Mouse (Mus musculus) MEL (cell line): ENCODE results near the gene St6galnac3. TPM values are rescaled to one million over a fixed set of nuclear protein-coding genes. Genes with fewer than 3 reads are reported as not detected.

Experiments
- DNase-seq: peaks from one replicate; pipeline ENCODE4 v3.0.0; 2011; ENCODE audit warnings: low read depth, low spot score
- H3K27ac ChIP-seq: 2 replicates; pipeline ENCODE4 v1.5.1; 2012; ENCODE audit warnings: low read depth, mild to moderate bottlenecking, control low read depth, low read length, moderate library complexity; ENCODE audit not compliant: control insufficient read depth
- H3K27me3 ChIP-seq, 2 experiments: fragments of 150-350 bp in 1 of 2; sonication (generic) in 1 of 2; 2 replicates each; pipeline ENCODE4 v1.6.1; 2012; ENCODE audit warnings: low read length in 2 of 2, mild to moderate bottlenecking in 2 of 2, improper control_type of control experiment in 1 of 2, moderate library complexity in 1 of 2; ENCODE audit not compliant: insufficient read depth in 2 of 2, control insufficient read depth in 1 of 2
- H3K36me3 ChIP-seq, 2 experiments: 2 replicates each; pipeline ENCODE4 v1.6.1; 2012 to 2014; ENCODE audit warnings: low read length in 2 of 2, improper control_type of control experiment in 1 of 2, inconsistent platforms in 1 of 2, mild to moderate bottlenecking in 1 of 2; ENCODE audit not compliant: insufficient read depth in 2 of 2, control insufficient read depth in 1 of 2
- H3K4me1 ChIP-seq, 2 experiments: fragments of 150-350 bp in 1 of 2; sonication (generic) in 1 of 2; 2 replicates each; pipeline ENCODE4 v1.6.1; 2012; ENCODE audit warnings: low read length in 2 of 2, improper control_type of control experiment in 1 of 2, mild to moderate bottlenecking in 1 of 2; ENCODE audit not compliant: insufficient read depth in 2 of 2, control insufficient read depth in 1 of 2
- H3K4me3 ChIP-seq, 2 experiments: fragments of 150-350 bp in 1 of 2; sonication (generic) in 1 of 2; 2 replicates each; pipeline ENCODE4 v1.5.1; 2012; ENCODE audit warnings: low read depth in 2 of 2, low read length in 2 of 2, mild to moderate bottlenecking in 2 of 2, moderate library complexity in 2 of 2, control low read depth in 1 of 2, improper control_type of control experiment in 1 of 2; ENCODE audit not compliant: control insufficient read depth in 1 of 2, insufficient read depth in 1 of 2
- H3K79me2 ChIP-seq: 2 replicates; pipeline ENCODE4 v1.6.1; 2012; ENCODE audit warnings: mild to moderate bottlenecking, low read length, moderate library complexity; ENCODE audit not compliant: control insufficient read depth, poor library complexity, insufficient read depth
- H3K9ac ChIP-seq: 2 replicates; pipeline ENCODE4 v1.6.1; 2012; ENCODE audit warnings: low read depth, mild to moderate bottlenecking, control low read depth, low read length, moderate library complexity; ENCODE audit not compliant: control insufficient read depth, poor library complexity, severe bottlenecking
- H3K9me3 ChIP-seq: fragments of 150-350 bp; sonication (generic); replicated peaks from 2 replicates; pipeline ENCODE4 v1.6.1; 2012; ENCODE audit warnings: mild to moderate bottlenecking, low read length, improper control_type of control experiment, moderate library complexity; ENCODE audit not compliant: insufficient read depth
- EP300 ChIP-seq, 2 experiments: IDR thresholded peaks; 2 replicates each; pipeline ENCODE4 v1.6.1; 2011; ENCODE audit warnings: improper control_type of control experiment in 2 of 2, low read length in 2 of 2, low read depth in 1 of 2, mild to moderate bottlenecking in 1 of 2
- ETS1 ChIP-seq: IDR thresholded peaks from 2 replicates; pipeline ENCODE4 v1.6.1; 2012; ENCODE audit warnings: low read depth, mild to moderate bottlenecking, inconsistent platforms, low read length, improper control_type of control experiment, moderate library complexity
- GABPA ChIP-seq: IDR thresholded peaks from 2 replicates; pipeline ENCODE4 v1.6.1; 2012; ENCODE audit warnings: low read depth, mild to moderate bottlenecking, inconsistent platforms, low read length, improper control_type of control experiment, moderate library complexity
- HCFC1 ChIP-seq: IDR thresholded peaks from 2 replicates; pipeline ENCODE4 v1.6.1; 2012; ENCODE audit warnings: low read depth, mild to moderate bottlenecking, inconsistent platforms, low read length, improper control_type of control experiment, moderate library complexity
- JUND ChIP-seq: IDR thresholded peaks from 2 replicates; pipeline ENCODE4 v1.6.1; 2011; ENCODE audit warnings: low read depth, mild to moderate bottlenecking, improper control_type of control experiment, low read length
- MAFK ChIP-seq: IDR thresholded peaks from 2 replicates; pipeline ENCODE4 v1.6.1; 2011; ENCODE audit warnings: low read depth, mild to moderate bottlenecking, low read length, improper control_type of control experiment, borderline replicate concordance
- MAX ChIP-seq: IDR thresholded peaks from 2 replicates; pipeline ENCODE4 v1.6.1; 2011; ENCODE audit warnings: low read length, improper control_type of control experiment
- MEF2A ChIP-seq: IDR thresholded peaks from 2 replicates; pipeline ENCODE4 v1.6.1; 2014; ENCODE audit warnings: low read depth, mild to moderate bottlenecking, inconsistent platforms, low read length, improper control_type of control experiment; ENCODE audit not compliant: poor library complexity, insufficient replicate concordance, severe bottlenecking; ENCODE audit errors: extremely low read depth
- MXI1 ChIP-seq: IDR thresholded peaks from 2 replicates; pipeline ENCODE4 v1.6.1; 2011; ENCODE audit warnings: mild to moderate bottlenecking, low read depth, low read length, improper control_type of control experiment
- MYB ChIP-seq: IDR thresholded peaks from 2 replicates; pipeline ENCODE4 v1.6.1; 2011; ENCODE audit warnings: mild to moderate bottlenecking, low read depth, low read length, improper control_type of control experiment
- NELFE ChIP-seq: IDR thresholded peaks from 2 replicates; pipeline ENCODE4 v1.6.1; 2011; ENCODE audit warnings: low read depth, low read length, improper control_type of control experiment
- NRF1 ChIP-seq: IDR thresholded peaks from 2 replicates; pipeline ENCODE4 v1.6.1; 2014; ENCODE audit warnings: low read depth, mild to moderate bottlenecking, inconsistent platforms, low read length, improper control_type of control experiment, moderate library complexity; ENCODE audit not compliant: poor library complexity, insufficient read depth, severe bottlenecking
- POLR2A ChIP-seq, 2 experiments: IDR thresholded peaks; 2 replicates each; pipeline ENCODE4 v1.6.1; 2011 to 2012; ENCODE audit warnings: low read length in 2 of 2, mild to moderate bottlenecking in 2 of 2, control low read depth in 1 of 2, improper control_type of control experiment in 1 of 2, low read depth in 1 of 2, moderate library complexity in 1 of 2; ENCODE audit not compliant: control insufficient read depth in 1 of 2, insufficient read depth in 1 of 2, poor library complexity in 1 of 2
- RAD21 ChIP-seq: IDR thresholded peaks from 2 replicates; pipeline ENCODE4 v1.6.1; 2011; ENCODE audit warnings: mild to moderate bottlenecking, low read depth, low read length, improper control_type of control experiment
- RCOR1 ChIP-seq: IDR thresholded peaks from 2 replicates; pipeline ENCODE4 v1.6.1; 2012; ENCODE audit warnings: low read depth, mild to moderate bottlenecking, inconsistent platforms, low read length, improper control_type of control experiment
- SMC3 ChIP-seq: IDR thresholded peaks from 2 replicates; pipeline ENCODE4 v1.6.1; 2011; ENCODE audit warnings: low read depth, low read length, improper control_type of control experiment
- UBTF ChIP-seq: IDR thresholded peaks from 2 replicates; pipeline ENCODE4 v1.6.1; 2012; ENCODE audit warnings: low read depth, mild to moderate bottlenecking, inconsistent platforms, low read length, improper control_type of control experiment, moderate library complexity, borderline replicate concordance; ENCODE audit not compliant: insufficient read depth
- USF1 ChIP-seq: IDR thresholded peaks from 2 replicates; pipeline ENCODE4 v1.6.1; 2014; ENCODE audit warnings: low read depth, mild to moderate bottlenecking, inconsistent platforms, low read length, improper control_type of control experiment, moderate library complexity
- ZKSCAN1 ChIP-seq: IDR thresholded peaks from 2 replicates; pipeline ENCODE4 v1.6.1; 2012; ENCODE audit warnings: low read depth, mild to moderate bottlenecking, inconsistent platforms, low read length, improper control_type of control experiment, moderate library complexity
- ZNF384 ChIP-seq: IDR thresholded peaks from 2 replicates; pipeline ENCODE4 v1.6.1; 2012; ENCODE audit warnings: low read depth, mild to moderate bottlenecking, inconsistent platforms, low read length, improper control_type of control experiment
- polyA plus RNA-seq, 2 experiments: library from polyadenylated mRNA; stranded (reverse) in 1 of 2; unstranded in 1 of 2; fragments of >175 nt in 1 of 2; fragments of >200 nt in 1 of 2; gene quantifications; 2 replicates each; pipeline versions ENCODE4 v1.2.1 to v1.2.4; 2012; ENCODE audit warnings: low replicate concordance in 2 of 2, low read depth in 1 of 2; ENCODE audit not compliant: insufficient read length in 2 of 2, insufficient read depth in 1 of 2, missing spikeins in 1 of 2
- total RNA-seq: library from RNA; depleted of rRNA; stranded (reverse); fragments of 300-350 nt; gene quantifications from 2 replicates; pipeline ENCODE4 v1.2.3, GENCODE M21; 2012

St6galnac3 gene
- total and polyA plus RNA-seq, 3 experiments: 7.8 to 11.4 TPM; not detected in 1

GRCm38 (mm10) chr3:153199251-153199650 lies 525.7 kb downstream of the St6galnac3 start:
- H3K79me2 ChIP-seq: no peaks in the 10 kb centered on the region
- no peaks in the 10 kb centered on the region for H3K4me1 ChIP-seq
- no peak overlapping the region for H3K9ac ChIP-seq
- no peaks in the 10 kb centered on the region for H3K36me3 ChIP-seq
- DNase-seq: no peak
- H3K27ac ChIP-seq: no peak overlapping the region
- TF ChIP-seq ETS1 (no peak), GABPA (no peak), HCFC1 (no peak), UBTF (no peak), NRF1 (no peak), JUND (no peak), MXI1 (no peak)
- TF ChIP-seq, all 39 proteins: peak for 0
- Histone ChIP-seq H3K4me3 (no peak overlapping the region), H3K9me3 (no peaks in the 10 kb centered on the region), H3K27me3 (no peaks in the 10 kb centered on the region)

DNA sequence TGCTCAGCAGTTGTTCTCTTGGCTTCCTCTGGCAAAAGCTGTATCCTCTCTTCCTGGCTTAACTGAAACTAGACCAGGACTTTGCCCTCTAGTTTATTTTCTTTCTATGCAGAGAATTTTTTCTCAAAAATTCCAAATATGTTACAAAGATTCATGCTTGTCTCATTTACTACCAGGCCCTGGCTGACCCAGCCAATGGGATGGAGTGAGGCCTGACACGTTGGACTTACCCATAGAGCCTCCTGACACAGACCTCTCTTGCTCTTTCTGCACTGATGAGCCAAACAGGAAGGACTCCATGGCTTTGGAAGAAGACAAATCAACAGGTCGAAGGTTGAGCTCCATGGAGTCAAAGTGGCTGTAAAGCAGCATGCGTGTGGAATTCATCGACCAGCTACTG lies 526.5 kb downstream of the St6galnac3 start:
- TF ChIP-seq MAFK: no peak
- TF ChIP-seq SMC3: no peak
- no peak for TF ChIP-seq RCOR1
- TF ChIP-seq UBTF: no peak
- no peak for TF ChIP-seq MAX
- TF ChIP-seq MYB: no peak
- no peak for TF ChIP-seq POLR2A (IDR thresholded peaks at IDR 0.05; ENCODE audit: control insufficient read depth in 1 of 2, insufficient read depth in 1 of 2, low read depth in 1 of 2, low read length in 2 of 2, poor library complexity in 1 of 2)
- no peak for TF ChIP-seq EP300 (IDR thresholded peaks at IDR 0.05; ENCODE audit: low read depth in 1 of 2, low read length in 2 of 2)
- no peak for DNase-seq
- Histone ChIP-seq H3K79me2 (no peaks in the 10 kb centered on the region), H3K27ac (no peak overlapping the region), H3K4me1 (no peaks in the 10 kb centered on the region), H3K4me3 (no peak overlapping the region), H3K9me3 (no peaks in the 10 kb centered on the region), H3K36me3 (no peaks in the 10 kb centered on the region), H3K9ac (no peak overlapping the region), H3K27me3 (no peaks in the 10 kb centered on the region)

DNA sequence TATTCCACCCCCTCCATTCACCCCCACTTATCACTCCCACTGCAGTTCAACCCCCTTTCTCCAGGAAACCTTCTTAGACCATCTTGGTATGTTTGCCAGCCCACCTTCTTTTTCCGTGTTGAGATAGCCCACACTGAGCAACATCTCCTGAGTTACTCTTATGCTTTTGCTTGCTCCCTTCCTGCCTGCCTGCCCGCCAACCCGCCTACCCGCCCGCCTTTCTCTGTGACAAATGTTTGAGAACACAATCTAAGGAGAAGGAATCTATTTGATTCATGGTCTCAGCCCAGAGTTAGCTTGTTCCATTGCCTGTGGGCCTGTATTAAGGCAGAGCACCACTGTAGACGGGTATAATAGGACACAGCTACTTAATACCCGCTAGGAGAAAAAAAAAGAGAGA lies 531.9 kb downstream of the St6galnac3 start:
- H3K36me3 ChIP-seq: peaks cover 0 to 3% of the 10 kb centered on the region in 2 experiments; a peak in 2 of 4 replicates
- DNase-seq: no peak

More for the DNA sequence above, 531.9 kb downstream of the St6galnac3 start:
- Histone ChIP-seq H3K79me2 (no peaks in the 10 kb centered on the region), H3K27me3 (no peaks in the 10 kb centered on the region), H3K9ac (no peak overlapping the region), H3K4me3 (no peak overlapping the region), H3K27ac (no peak overlapping the region), H3K9me3 (no peaks in the 10 kb centered on the region)
- no peak for TF ChIP-seq MYB
- no peak for TF ChIP-seq ZNF384
- no peak for TF ChIP-seq RAD21
- no peak for TF ChIP-seq MEF2A
- TF ChIP-seq ZKSCAN1: no peak
- TF ChIP-seq NELFE: no peak
- TF ChIP-seq USF1: no peak
- no peak for TF ChIP-seq GABPA
- TF ChIP-seq, all 39 proteins: peak for 0
- H3K4me1 ChIP-seq: peaks cover 0 to 4% of the 10 kb centered on the region in 2 experiments; a peak in 2 of 4 replicates
